Mouse (Mus musculus) adrenal gland, adult 18-20 months (tissue): ENCODE data around the gene Usp50. TPM values are rescaled to one million over a fixed set of nuclear protein-coding genes. Genes with fewer than 3 reads are reported as not detected.

ENCODE experiments used
- DNase-seq, 2 experiments: peaks; one replicate each; pipeline ENCODE4 v3.0.0; 2021 to 2022; ENCODE audit warnings: low spot score in 2 of 2
- total RNA-seq, 2 experiments: library from RNA; stranded (reverse); gene quantifications; 1 replicate in 1 of 2; 2 replicates in 1 of 2; pipeline ENCODE4 v1.2.3; 2021

Gene Usp50
- total RNA-seq, 2 experiments from 2014 or later: not detected

- no peak for DNase-seq
Observed at GRCm38 (mm10) chr2:126673317-126674242, 109.7 kb downstream of the Usp50 start.

- no peak for DNase-seq
Observed at GRCm38 (mm10) chr2:126668621-126669252, 114.5 kb downstream of the Usp50 start.

GRCm38 (mm10) chr2:126665984-126666383 is 117.3 kb downstream of the Usp50 start:
- DNase-seq: no peak

- no peak for DNase-seq
Observed at GRCm38 (mm10) chr2:126663481-126663880, 119.8 kb downstream of the Usp50 start.

Other genes with a start within 250 kb of the Usp50 start
- gene Slc27a2, start 231.1 kb downstream of the Usp50 start, total RNA-seq: 10 to 100 TPM; 20.9 to 24.6 TPM
- gene Hdc, start 164.2 kb downstream of the Usp50 start, total RNA-seq: 10 to 100 TPM; 11.0 to 51.9 TPM
- gene Gabpb1, start 107.1 kb downstream of the Usp50 start, total RNA-seq: 10 to 100 TPM; 12.9 to 23.8 TPM
- 10 to 100 TPM; 67.4 to 77.4 TPM for gene Usp8, start 76.1 kb downstream of the Usp50 start, total RNA-seq
- 10 to 100 TPM; 33.1 to 34.3 TPM for gene Trpm7, start 92.8 kb upstream of the Usp50 start, total RNA-seq
- gene Sppl2a, start 149.8 kb upstream of the Usp50 start, total RNA-seq: 10 to 100 TPM; 80.9 to 81.2 TPM
- gene Ap4e1, start 225.2 kb upstream of the Usp50 start, total RNA-seq: 1 to 10 TPM; 8.1 to 8.2 TPM